Mouse (Mus musculus): ENCODE measurements around the gene Mettl9.

The Mettl9 gene

DNA sequence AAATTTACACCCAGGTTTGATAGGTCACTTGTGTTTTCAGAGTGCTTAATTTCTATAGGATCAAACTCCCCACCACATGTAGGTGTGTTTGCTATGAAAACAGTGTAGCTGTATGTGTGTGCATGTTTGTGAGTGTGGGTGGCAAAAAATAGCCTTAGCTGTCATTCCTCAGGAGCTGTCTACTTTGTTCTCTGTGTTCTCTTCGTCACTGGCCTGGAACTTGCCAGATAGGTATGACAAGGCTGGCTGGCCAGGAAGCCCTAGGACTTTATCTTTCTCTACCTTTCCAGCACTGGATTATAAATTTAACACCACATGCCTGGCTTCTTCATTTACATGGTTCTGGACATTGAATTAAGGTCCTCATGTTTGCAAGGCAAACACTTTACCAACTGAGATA, 10.0 kb downstream of the Mettl9 start:
- DNase-seq (ENCODE audit: low spot score), result no peak

DNA sequence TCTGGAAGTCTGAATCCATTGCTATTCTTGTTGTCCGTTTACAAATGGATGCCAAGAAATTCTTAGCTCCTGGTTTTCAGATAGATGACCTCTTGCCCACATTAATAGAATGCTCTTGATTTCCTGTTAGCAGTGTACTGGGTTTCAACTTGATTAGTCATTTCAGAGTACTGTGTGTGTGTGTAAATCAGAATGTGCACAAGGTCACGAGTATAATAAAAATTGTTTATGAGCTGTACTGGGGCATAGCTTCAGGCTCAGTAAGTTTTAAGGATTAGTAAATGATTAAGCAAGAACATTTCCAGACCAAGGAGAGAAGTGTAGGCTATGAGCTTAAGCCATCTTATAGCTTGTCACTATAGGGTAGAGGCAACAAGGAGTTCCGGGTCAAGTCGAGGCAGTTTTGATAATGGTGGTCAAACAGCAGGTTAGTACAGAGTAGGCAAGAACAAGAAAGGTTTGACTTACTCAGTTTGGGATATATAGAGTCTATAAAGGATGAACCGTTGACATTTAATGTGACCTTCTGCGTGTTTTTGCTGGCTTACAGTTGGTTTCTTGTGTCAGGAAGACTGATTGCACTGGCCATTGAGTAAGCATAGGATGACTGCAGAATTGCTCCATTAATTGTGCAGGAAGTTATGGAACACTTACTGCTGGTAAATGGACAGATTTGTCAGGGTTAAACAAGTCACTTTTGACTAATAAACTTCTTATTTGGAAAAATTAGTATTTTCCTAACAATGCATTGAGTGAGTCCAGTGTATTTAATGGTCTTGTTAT, 11.6 kb downstream of the Mettl9 start:
- DNase-seq (ENCODE audit: low spot score), result no peak

DNA sequence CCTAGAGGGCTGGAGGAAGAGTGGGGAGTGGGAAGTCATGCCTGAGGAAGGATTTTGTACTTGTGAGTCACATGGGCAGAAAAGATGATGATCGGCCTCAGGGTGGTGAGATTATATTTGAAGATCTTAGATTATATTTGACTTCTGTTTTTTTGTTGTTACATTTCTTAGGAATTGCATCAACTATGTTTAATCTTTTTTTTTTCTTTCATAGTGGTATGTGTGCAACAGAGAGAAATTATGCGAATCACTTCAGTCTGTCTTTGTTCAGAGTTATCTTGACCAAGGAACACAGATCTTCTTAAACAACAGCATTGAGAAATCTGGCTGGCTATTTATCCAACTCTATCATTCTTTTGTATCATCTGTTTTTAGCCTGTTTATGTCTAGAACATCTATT, 13.4 kb downstream of the Mettl9 start:
- DNase-seq (ENCODE audit: low spot score), result no peak

DNA sequence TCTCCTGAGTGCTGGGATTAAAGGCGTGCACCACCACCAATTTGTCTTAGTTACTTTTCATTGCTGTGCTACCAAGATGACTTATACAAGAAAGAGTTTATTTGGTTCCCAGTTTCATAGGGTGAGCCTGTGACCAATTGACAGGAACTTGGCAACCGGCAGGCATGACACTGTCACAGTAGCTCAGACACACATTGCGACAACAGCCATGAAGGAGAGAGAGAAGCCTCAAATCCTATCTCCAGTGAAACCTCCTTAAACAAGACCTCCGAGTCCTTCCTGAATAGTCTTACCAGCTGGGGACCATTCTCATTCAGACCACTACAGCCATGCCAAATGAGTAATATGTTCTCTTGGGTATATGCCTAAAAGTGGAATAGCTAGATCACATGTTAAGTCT, 18.8 kb downstream of the Mettl9 start:
- no peak for DNase-seq (ENCODE audit: low spot score)

DNA sequence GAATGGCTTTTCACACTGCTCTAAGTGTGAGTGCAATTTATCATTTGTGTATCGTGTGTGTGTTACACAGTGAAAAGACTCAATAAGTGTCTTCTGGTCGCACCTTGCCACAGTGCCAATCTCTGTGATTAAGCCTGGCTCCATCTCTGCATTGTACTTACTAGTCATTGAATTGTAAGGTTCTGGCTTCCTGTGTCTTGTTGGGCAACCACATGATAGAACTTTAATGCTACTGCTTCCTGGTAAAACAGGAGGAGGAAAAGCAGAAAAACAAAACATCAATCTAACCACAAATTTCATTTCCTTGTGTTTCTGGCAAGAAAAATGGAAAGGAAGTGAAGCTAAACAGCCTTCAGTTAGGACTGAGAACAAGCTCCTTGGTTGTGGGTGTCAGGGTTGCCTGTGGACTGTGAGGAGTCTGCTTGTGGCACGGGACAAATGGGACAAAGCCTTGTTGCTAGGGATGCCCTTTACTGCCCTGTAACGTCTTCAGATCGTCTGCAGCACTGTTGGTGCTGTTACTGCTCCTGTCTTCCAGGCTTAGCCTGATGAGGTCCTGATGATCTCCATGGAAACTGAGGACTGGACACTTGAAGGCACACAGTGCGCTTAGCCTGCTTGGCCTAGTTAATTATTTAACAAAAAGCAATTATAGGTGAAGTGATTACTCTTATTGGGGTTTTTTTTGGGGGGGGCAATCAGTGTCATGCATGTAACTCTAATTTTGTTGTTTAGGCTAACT, 25.4 kb downstream of the Mettl9 start:
- DNase-seq (ENCODE audit: low spot score), result peak; percentile 65

DNA sequence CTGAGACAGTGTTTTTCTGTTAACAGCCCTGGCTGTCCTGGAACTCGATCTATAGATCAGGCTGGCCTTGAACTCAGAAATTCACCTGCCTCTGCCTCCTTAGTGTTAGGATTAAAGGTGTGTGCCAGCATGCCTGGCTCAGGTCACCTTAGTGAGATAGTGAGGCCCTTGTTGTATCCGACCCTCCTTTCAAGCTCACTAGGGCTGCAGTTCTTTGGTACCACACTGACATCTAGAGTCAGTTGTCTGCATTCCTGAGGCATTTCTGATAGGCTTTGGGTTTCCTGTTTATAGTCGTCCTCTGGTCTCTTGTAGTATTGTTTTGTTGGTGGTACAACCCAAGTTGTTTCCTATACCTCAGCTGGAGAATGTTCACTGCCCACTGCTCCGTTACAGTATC, 30.1 kb downstream of the Mettl9 start:
- DNase-seq (ENCODE audit: low spot score), result peak; percentile 59

DNA sequence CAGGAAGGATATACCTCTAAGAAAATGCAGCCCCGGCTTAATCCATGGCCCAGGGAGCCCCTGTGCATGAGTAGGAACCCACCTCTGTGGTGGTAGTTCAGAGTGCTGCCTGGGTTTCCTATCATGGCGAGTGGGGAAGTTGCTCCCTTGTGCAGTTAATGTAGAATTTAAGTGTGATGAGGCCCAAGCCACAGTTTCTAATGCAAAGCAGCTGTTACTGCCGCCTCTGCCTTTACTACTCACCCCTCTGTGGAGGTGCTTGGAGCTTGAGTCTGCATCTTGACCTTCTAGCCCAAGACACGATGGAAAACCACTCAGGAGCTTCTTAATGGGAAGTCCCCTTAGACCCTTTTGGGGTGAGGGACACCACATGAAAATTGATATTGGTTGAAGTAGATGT, 37.0 kb downstream of the Mettl9 start:
- no peak for DNase-seq (ENCODE audit: low spot score)

DNA sequence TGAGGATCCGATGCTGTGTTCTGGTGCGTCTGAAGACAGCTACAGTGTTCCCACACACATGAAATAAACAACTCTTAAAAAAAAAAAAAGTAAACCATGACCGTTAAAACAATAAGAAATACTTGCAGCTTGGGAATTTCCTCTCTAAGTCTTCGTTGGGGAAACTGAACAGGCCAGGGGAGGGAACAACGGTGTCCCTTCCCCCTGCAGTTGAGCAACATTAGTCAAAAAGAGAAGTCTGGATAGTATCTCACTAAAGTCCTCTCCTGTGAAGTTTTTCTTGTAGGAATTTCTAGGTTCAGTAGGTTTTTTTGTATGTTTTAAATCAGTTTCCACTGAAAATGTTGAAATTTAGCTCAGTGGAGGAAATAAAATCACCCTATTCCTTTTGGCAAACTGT, 38.3 kb downstream of the Mettl9 start:
- no peak for DNase-seq (ENCODE audit: low spot score)

DNA sequence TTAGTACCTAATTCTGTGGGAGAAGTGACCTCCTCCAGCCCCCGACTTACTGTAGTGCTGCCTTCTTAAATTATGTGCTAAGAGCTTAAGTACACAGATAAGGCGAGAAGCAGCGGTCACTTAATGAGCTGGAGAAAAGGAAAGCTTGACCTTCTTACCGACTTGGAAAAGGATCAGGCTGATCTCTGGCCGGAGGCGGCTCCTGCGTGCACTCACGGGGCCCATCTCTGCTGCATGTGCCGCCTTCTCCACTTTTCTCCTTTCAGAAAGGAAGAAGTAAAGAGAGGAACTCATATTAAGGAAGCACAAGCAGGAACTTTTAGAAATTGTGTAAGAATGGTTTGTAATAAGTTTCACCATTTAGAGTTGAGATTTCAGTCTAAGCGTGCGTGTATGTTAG, 40.0 kb downstream of the Mettl9 start, which contains the start of gene Igsf6:
TSS of gene Igsf6 (minus strand) at position 292 of the 400 bp plus-strand sequence.
- DNase-seq (ENCODE audit: low spot score), result no peak

DNA sequence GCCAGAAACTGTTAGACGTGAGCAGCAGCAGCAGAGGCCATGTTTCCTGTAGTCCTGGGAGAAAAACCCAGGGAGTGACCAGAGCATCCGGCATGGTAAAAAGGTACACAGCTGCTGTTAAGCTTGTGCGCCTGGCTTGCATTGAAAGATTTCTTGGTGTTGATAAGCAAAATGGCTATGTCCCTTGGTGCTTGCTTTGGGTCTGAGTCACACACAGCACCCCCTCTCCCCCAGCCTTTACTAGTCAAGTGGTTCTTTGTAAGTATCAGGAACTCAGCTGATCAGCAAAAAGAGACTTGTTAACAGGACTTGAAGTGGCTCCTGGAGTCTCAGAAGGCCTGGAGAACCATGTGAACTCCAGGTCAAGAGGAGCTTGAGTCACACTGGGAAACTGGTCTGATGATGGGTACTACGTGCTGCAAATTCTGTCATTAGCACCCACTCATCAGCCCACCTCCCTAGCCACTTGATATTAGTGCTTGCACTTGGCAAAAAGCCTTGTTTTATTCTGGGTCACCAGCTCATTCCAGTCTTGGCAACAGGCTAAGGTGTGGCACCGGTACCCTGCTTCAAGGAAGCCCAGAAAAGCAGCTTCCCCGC, 40.7 kb downstream of the Mettl9 start:
- no peak for DNase-seq (ENCODE audit: low spot score)

DNA sequence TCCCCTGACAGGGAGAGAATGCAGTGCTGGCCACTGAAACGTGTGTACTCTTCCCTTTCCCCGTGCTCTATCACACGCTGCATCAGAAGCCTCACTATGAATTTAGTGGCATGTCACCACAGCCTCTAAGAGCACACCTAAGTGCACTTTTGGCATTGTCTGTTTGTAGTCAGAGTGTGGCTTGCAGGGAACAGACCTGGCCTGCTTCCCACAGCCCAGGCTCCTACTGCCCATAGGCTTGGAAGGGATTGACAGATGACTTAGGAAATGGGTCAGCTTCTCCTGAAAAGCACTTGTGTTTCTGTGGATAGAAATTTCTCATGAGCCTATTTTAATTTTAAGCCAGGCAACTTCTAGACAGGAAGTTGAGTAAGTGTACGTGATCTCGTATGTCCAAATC, 41.2 kb downstream of the Mettl9 start:
- DNase-seq (ENCODE audit: low spot score), result no peak

DNA sequence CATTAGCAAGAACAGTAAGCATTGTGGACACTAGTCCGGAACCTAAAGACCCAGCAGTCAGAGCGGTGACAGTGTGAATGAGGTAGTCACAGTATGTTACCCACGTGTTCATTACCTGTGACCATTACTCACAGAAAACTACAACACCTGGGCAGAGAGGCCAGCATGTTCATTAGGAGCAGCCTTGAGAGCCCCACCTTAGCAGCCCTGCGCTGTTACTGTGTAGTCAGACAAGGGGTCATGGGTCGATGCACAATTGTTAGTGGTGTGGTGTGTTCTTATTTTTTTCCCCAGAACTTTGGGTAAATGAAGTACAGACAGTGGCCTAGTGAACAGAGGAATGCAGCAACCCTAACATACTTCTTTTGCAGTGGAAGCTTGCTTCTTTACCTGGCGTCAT, 43.1 kb downstream of the Mettl9 start:
- DNase-seq (ENCODE audit: low spot score), result no peak

DNA sequence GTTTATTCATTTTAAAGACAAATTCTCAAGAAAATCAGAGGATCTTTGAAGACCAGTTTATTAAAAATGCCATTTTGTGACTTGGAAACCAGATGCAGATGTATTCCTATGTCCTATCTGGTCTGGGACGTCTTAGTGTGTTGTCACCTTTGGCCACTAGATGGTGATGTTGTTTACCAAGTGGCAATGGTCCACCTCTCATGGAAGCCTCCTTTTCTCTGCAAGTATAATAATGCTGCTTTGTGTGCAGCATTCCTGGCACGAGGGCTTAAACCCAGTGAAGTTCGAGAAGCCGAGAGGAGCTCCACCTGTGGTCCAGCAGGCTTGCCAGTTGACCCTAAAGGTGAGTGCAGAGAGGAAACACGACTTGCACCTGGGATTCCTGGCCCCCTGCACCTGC, 43.6 kb downstream of the Mettl9 start:
- DNase-seq (ENCODE audit: low spot score), result peak; percentile 24

DNA sequence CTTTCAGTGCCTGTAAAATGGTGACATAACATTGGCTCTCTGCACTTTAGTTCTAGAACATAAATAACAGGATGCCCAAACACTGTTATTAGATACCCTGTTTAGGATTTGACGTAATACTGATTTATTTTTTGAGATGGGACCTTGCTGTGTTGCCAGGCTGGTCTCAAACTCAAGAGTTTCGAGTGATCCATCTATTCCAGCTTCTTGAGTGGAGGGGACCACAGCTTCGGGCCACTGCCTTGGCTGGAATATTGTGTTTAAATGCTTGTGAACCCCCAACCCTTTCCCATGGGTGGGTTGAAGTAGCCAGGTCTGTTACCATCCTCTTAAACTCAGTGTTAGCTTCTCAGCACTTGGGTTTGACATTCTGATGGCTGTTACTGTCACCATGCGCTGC, 47.1 kb downstream of the Mettl9 start, which contains the start of gene Otoa:
TSS of gene Otoa (plus strand) at position 301 of the 400 bp plus-strand sequence.
- no peak for DNase-seq (ENCODE audit: low spot score)

DNA sequence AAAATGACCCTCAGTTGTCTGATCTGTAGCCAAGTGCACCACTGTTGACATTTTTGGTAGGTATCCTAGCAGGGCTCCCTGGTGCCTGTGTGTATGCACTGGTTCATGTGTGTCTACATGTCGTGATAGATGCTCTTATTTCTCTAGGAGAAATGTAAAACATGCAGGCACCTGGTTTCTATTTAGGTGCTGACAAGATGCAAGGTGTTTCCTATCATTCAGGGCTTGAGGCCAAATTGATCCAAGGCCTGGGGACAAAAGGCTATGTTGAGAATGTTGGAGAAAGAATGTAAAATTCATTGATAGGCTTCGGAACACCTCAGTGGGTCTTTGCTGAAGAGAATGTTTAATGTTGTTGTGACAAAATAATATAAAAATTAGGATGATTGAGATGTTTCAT, 47.6 kb downstream of the Mettl9 start:
- no peak for DNase-seq (ENCODE audit: low spot score)

DNA sequence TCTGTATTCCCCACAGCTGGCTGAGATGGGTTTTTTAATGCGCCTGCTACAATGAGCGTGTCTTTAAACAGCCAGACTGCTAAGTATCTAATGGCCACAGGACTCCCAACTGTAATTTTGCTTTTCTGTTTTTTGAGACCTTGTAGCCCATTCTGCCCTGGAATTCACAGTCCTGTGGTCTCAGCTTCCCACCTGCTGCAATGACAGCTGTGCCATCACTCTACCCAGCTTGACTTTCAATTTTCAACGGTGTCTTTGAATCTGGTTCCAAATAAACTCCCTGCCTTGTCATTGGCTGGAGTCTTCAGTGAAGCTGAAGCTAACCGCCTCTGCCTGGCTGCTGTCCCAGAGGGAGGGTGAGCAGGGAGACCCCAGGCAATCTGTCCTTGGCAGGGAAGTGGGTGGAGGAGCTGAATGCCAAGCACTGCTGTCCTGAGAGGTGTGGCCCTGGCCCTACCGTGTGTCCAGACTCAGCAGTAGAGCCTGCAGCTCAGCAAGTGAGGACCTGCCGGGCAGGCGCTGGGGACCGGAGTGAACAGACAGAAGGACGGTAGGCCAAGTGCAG, 48.8 kb downstream of the Mettl9 start:
- DNase-seq (ENCODE audit: low spot score), result no peak

DNA sequence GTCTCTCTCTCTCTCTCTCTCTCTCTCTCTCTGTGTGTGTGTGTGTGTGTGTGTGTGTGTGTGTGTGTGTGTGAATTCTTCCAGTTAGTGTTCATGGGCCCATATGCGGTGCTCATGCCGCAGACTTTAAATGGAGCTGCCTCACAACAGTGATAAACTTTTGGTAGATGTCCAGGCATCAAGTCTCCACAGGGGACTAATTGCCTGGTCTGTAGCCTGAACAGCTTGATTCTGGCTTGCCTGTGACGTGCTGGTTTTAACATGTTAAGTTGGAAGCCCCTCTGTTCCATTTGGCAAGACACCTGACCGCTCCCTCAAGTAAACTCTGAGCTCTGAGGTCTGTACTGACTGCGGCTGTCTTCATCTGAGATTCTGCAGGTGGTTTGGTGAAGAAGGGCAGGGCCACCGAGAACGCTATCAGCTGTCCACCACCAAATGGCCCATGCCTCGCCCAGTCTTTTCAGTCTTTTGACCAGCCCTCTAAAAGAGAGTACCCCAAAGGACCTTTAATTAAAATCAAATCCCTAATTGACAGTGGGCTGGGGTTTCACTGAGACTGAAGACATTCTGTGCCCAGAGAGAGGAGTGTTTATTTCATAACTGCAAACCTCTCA, 50.7 kb downstream of the Mettl9 start:
- DNase-seq (ENCODE audit: low spot score), result no peak

DNA sequence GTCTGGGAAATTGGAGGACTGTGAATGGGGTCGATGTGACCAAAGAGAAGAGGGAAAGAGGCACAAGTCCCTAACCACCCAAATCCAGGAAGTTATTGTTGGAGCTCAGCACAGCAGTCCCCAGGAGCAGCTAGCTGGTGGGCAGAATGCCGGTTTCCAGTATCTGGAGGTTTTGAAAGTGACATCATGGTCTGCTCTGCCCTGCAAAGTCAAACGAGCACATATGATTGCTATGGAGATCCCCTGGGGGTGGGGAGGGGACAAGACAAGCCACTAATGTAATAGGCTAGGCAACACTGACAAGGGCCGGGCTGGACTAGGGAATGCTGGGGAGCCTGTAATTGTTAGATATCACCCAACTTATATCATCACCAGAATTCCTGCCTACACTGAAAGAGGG, 51.3 kb downstream of the Mettl9 start:
- no peak for DNase-seq (ENCODE audit: low spot score)

DNA sequence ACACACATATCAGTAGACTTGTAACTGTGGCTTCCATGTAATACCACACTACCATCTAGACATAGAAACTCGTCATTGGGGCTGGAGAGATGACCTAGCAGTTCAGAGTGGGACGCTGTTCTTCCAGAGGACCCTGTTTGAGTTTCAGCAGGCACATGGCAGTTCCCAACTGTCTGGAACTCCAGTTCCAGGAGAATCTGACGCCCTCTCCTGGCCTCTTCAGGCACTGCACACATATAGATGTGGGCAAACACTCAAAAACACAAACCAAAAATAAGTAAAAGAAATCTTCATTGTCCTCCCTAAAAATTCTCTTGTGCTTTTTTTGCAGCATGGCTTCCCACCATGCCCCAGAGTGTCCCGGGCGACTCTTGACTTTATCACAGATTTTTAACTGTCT, 54.5 kb downstream of the Mettl9 start:
- no peak for DNase-seq (ENCODE audit: low spot score)

DNA sequence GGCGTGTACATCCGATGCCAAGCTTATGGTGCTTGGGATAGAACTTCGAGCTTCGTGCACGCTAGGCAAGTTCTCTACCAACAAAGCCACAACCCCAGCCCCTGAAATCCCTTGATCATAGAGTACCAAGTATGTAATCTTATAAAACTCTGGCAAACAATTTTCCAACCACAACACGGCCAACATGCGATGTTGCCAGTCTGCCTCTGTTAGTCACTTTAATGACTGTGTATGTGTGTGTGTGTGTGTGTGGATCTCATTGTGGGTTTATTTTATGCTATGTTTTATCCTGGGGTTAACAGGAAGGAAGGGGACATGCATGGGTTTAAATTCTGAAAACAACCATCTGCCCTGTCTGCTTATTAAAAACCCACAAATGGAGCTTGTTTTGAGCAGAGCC, 56.5 kb downstream of the Mettl9 start:
- DNase-seq (ENCODE audit: low spot score), result no peak

DNA sequence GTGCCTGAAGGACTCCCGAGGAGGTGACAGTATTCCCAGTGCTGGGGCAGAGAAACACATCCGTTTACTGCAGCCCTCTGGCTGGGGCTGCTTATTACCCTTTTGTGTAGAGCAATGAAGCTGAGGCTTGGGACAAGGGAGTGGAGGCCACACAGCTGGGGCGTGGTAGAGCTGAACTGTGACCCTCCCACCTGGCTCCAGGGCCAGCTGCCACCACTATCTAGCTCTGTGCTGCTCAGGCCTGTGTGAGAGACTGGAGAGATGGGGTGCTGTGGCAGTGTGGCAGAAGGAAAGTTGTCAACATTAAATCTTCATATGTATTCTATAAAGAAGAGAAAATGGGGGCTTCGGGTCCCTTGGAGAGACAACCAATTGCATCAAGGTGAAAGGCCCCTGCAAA, 58.8 kb downstream of the Mettl9 start:
- no peak for DNase-seq (ENCODE audit: low spot score)

DNA sequence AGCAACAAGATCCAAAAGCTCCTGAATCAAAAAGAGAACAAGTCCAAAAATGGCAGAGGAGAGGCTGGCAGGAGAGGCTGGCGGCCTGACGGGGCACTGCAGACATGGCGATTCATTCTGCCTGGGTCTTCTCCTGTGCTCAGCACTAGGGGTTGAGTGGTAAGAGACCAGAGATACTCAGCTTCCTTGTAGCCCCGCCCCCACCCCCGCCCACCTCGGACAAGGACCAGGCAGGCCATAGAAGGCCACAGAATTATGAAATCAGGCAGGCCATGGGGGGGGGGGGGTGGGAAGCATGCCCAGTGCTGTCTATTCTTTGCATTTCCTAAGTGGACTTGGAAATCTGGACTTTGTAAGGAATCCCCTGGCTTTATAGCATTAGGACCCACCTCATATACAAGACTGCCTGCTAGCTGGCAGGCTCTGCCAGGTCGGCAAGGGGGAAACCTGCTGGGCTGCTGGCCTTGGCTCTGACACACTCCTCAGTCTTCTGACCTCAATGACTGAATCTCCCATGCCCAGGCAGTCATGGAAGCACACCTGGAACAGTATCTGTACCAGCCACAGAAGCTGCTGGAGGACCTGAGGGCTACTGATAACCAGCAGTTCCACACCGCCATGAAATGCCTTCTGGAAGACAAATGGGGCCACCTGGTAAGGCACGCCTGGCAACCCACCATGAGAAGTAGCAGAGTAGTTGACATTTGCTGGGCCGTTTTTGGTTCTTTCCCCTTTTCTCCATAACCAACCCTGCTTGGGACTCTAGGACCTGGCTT, 64.6 kb downstream of the Mettl9 start:
- no peak for DNase-seq (ENCODE audit: low spot score)
